Mouse (Mus musculus) limb, embryonic 11.5 days (tissue): ENCODE measurements around the gene Greb1. TPM values are rescaled to one million over a fixed set of nuclear protein-coding genes. Genes with fewer than 3 reads are reported as not detected.

Experiments
- ATAC-seq: fragments of 200-750 bp; cut with Nextera tagmentation; 2 replicates; pipeline ENCODE4 v1.8.0; 2017; ENCODE audit warnings: low read depth; ENCODE audit not compliant: insufficient number of reproducible peaks, low FRiP score, low TSS enrichment
- DNase-seq: peaks from one replicate; pipeline ENCODE4 v3.0.0-alpha.2; 2015; ENCODE audit warnings: low spot score
- H3K27ac ChIP-seq: fragments of 300-500 bp; sonication (generic); replicated peaks from 2 replicates; pipeline ENCODE4 v1.5.1; 2014; ENCODE audit warnings: low read depth, mild to moderate bottlenecking, low read length
- H3K27me3 ChIP-seq: fragments of 300-500 bp; sonication (generic); 2 replicates; pipeline ENCODE4 v1.6.1; 2014; ENCODE audit warnings: mild to moderate bottlenecking, low read length, mixed read lengths; ENCODE audit not compliant: control insufficient read depth, insufficient read depth
- H3K36me3 ChIP-seq: fragments of 300-500 bp; sonication (generic); 2 replicates; pipeline ENCODE4 v1.6.1; 2014; ENCODE audit warnings: mild to moderate bottlenecking, low read length, moderate library complexity, mixed read lengths; ENCODE audit not compliant: control insufficient read depth, insufficient read depth
- H3K4me1 ChIP-seq: fragments of 300-500 bp; sonication (generic); 2 replicates; pipeline ENCODE4 v1.6.1; 2014; ENCODE audit warnings: low read length, mixed read lengths; ENCODE audit not compliant: control insufficient read depth, insufficient read depth
- H3K4me2 ChIP-seq: fragments of 300-500 bp; sonication (generic); 2 replicates; pipeline ENCODE4 v1.6.1; 2014; ENCODE audit warnings: low read depth, mild to moderate bottlenecking, moderate library complexity; ENCODE audit not compliant: severe bottlenecking
- H3K4me3 ChIP-seq: fragments of 300-500 bp; sonication (generic); 2 replicates; pipeline ENCODE4 v1.5.1; 2014; ENCODE audit warnings: low read depth, low read length
- H3K9ac ChIP-seq: fragments of 300-500 bp; sonication (generic); 2 replicates; pipeline ENCODE4 v1.6.1; 2014; ENCODE audit warnings: mild to moderate bottlenecking, low read length
- H3K9me3 ChIP-seq: fragments of 300-500 bp; sonication (generic); 2 replicates; pipeline ENCODE4 v1.6.1; 2016; ENCODE audit warnings: low read length; ENCODE audit not compliant: control insufficient read depth
- WGBS: fragments of 180-500 bp; shearing (Covaris S2); extraction: QIAGEN DNeasy Blood & Tissue Kit; methylation state at CpG from one replicate; pipeline ENCODE4 v1.1.7; 2014; 5-methylcytosine and 5-hydroxymethylcytosine counted together
- polyA plus RNA-seq: library from polyadenylated mRNA; unstranded; fragments of >200 nt; fragmentation: Nextera tagmentation; extraction: Ambion mirVana; gene quantifications from 2 replicates; pipeline ENCODE4 v1.2.1, GENCODE M21; 2014

Gene Greb1
- 11.4 and 17.9 TPM in 2 replicates for polyA plus RNA-seq

DNA sequence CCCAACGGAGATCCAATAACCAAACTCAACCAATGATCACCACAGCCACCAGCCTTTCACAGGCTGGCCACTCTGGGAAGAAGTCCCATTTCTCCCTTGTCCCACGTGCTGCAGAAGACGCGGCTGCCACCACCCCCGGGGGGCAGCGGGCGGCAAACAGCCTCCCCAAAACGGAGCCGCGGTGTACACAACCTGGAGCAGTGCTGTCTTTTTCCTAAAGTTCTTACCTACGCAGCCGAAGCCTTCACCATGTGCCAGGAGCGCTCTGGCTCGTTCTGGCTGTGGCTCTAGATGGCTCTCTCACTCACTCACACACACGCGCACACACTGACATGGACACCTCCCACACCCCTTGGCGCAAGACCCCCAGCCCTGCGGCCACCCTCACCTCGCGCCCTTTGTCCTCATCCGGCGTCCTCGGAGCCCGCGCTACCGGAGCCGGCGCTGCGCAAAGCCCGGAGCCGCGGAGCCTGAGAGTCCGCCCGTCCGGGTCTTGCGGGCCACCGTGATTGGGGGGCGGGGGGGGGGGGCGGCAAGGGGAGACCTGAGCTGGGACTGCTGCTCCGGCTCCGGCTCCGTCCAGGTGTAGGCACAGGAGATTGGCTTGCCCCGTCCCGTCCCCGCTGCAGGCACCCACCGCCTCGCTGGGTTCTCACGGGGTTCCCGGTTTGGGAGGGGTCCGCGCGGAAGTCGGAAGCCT, at the start of gene Greb1:
Greb1 (minus strand) TSS at position 628 of the 700 bp plus-strand sequence.
- Histone ChIP-seq H3K9me3 (no peaks in the 10 kb centered on the region), H3K36me3 (no peaks in the 10 kb centered on the region), H3K9ac (peak within 1 kb of the TSS; percentile 84), H3K27me3 (no peaks in the 10 kb centered on the region), H3K27ac (0 out of 2 replicates have a peak within 1 kb of the TSS, but pooled peaks have one; percentile 65), H3K4me2 (peak within 1 kb of the TSS; percentile 88), H3K4me3 (peak within 1 kb of the TSS; percentile 55), H3K4me1 (peaks cover 3% of the 10 kb centered on the region)
- WGBS, result 0% methylated on average over 35 of the region's 53 CpGs
- DNase-seq (peak; percentile 80), ATAC-seq (peak; percentile 57)

DNA sequence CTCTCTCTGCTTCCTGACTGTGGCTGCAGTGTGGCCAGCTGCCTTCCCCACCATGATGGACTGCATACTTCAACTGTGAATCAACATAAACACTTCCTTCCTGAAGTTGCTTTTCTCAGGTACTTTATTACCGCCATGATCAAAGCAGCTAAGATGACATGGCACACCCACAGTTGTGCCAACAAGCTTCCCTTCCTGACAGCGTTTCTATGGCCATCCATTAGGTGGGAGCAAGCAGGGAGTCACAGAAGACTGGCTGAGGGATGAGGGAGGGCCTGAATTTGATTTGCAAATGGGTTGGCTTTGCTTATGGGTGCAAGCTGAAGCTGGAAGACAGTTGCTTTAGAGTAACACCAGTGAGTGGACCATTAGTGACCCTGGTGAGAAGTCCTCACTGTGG, 49.1 kb upstream of the Greb1 start:
- H3K27me3 ChIP-seq, result no peaks in the 10 kb centered on the region
- H3K36me3 ChIP-seq, result no peaks in the 10 kb centered on the region
- 48% methylated on average over 2 of the region's 2 CpGs for WGBS
- no peaks in the 10 kb centered on the region for H3K9me3 ChIP-seq
- no peak overlapping the region for H3K4me2 ChIP-seq
- no peak for DNase-seq
- H3K4me3 ChIP-seq, result no peak overlapping the region
- H3K4me1 ChIP-seq, result no peaks in the 10 kb centered on the region
- ATAC-seq, result no peak
- no peak overlapping the region for H3K9ac ChIP-seq
- no peak overlapping the region for H3K27ac ChIP-seq

DNA sequence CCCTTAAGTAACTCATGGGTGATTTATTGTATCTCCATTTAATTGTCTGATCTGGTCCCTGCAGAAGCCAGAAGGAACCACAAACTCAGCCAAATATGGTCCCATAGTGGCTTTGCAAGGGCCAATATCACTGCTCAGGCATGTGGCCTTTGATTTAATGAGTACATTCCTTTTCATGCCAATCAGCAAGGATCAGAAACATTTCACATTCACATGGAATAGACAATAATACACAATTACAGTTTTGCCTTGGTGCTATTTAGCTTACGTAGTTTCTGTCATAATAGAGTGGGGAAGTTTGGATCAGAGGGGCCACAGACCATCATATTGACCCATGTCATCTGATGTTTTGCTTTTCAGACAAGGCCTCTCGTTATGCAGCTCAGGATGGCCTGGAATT, 47.8 kb upstream of the Greb1 start:
- DNase-seq (no peak), ATAC-seq (no peak)
- Histone ChIP-seq H3K27ac (no peak overlapping the region), H3K9ac (no peak overlapping the region), H3K9me3 (no peaks in the 10 kb centered on the region), H3K36me3 (no peaks in the 10 kb centered on the region), H3K4me1 (no peaks in the 10 kb centered on the region), H3K27me3 (no peaks in the 10 kb centered on the region), H3K4me3 (no peak overlapping the region), H3K4me2 (no peak overlapping the region)
- WGBS, result 87% methylated on average over 2 of the region's 2 CpGs

DNA sequence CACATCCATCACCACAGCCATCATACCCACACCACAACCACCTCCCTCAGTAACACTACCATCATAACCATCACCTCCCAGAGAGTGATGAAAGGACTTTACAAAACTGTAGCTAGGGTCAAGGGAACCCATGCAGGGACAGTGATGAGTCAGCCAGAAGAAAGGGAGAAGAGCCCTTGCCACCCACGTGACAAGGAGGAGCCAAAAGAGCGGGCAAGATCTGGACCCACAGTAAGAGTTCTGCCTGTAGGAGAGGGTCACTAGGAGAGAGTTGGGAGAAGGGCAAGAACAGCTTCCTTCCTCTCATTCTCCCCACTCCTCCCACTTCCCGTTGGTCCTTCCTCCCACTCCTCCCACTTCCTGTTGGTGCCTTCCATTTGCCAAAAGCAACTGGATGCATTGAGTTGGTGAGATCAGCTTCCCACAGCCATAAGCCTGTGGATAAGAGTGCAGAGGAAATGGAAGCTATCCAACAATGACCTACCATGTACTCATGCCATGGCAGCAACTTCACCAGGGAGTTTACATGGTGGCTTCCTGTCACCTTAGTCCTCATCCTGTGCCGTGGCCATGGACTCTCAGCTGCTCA, 46.6 kb upstream of the Greb1 start:
- DNase-seq (no peak), ATAC-seq (no peak)
- WGBS, result 89% methylated on average over 4 of the region's 4 CpGs
- Histone ChIP-seq H3K9me3 (no peaks in the 10 kb centered on the region), H3K9ac (no peak overlapping the region), H3K27me3 (no peaks in the 10 kb centered on the region), H3K27ac (no peak overlapping the region), H3K36me3 (no peaks in the 10 kb centered on the region), H3K4me2 (no peak overlapping the region), H3K4me3 (no peak overlapping the region), H3K4me1 (no peaks in the 10 kb centered on the region)

DNA sequence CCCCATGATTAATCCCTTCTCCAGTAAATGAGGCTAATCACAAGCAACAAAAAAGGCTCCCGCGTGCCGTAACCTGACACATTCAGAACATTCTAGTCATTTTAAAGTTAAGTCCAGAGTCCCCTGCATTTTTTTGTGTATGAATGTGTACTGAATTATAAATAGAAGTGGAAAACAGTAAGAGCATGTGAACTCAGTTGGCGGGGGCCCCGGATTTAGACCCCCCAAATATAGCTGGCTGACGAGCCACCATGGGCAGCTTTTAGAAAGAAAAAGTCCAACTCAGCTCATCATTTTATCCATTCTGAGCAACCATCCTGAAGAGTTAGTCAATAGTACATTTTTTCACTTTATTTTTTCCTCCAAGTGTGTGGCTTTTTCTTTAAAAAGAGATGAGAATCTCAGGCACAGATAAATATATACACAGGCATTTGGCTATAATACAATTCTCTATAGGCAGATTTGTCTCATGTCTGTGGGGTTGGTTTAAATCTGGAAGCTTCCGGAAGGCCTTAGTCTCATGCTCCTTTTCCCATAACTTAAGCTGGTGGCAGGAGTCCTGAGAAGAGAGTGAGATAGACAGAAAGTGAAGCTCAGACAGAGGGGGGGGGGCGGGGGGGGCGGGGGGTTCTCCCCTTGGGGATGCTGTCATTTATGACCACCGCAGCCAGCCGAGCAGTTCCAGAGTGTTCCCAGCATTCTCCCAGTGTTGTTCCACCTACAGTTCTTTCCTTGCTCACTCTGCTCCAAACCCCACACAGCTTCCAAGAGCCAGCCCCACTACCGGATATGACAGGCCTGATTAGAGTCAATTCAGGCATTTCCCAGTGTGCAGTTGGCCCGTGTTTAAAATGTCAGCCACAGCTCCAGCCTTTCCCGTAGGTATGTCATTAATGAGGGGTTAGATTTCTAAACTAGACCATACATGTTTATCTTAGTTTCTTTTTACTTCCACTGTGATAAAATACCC, 44.2 kb upstream of the Greb1 start:
- 68% methylated on average over 14 of the region's 14 CpGs for WGBS
- Histone ChIP-seq H3K4me3 (no peak overlapping the region), H3K4me1 (no peaks in the 10 kb centered on the region), H3K9me3 (no peaks in the 10 kb centered on the region), H3K27me3 (no peaks in the 10 kb centered on the region), H3K9ac (no peak overlapping the region), H3K27ac (no peak overlapping the region), H3K36me3 (no peaks in the 10 kb centered on the region), H3K4me2 (no peak overlapping the region)
- ATAC-seq (no peak), DNase-seq (no peak)

DNA sequence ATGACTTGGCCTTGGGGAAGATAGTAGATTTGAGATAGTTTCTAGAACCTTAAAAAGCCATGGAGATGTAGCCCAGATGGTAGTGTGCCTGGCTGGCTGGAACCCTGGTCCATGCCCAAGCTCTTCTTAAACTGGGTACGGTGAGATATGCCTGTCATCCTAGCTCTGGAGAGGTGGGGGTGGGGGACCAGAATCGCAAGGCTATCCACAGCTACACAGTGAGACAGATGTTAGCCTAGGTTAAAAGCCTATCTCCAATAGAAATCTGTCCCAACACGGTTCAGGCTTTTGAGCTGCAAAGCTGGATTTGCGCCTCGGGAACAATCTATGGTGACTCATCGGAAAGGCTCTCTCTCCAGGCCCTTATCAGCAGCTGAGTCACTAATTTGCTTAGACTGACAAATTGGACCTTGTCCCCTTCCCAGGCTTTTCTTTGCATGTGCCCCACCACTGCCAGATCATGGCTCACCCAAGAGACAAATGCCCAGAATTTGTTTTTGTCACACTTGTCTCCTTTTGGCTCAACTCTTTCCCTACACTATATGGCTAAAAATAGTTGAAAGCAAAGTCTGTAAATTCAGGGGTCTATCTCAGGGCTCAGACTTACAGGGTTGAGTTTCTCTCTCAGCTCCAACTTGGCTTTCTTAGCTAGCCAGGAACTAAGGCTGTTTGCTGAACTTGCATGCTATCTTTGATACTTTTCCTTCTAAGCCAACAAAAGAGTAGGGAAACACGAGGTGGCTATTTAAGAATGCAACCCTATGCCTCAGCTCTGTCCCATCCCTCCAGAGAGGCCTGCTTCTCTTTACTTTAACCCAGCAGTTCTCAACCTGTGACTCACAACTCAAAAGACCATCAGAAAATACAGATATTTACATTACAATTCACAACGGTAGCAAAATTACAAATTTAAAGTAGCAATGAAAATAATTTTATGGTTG, 40.4 kb upstream of the Greb1 start:
- H3K9ac ChIP-seq, result no peak overlapping the region
- 0 out of 2 replicates have a peak, but pooled peaks cover 3% of the 10 kb centered on the region for H3K9me3 ChIP-seq
- no peak overlapping the region for H3K4me3 ChIP-seq
- H3K36me3 ChIP-seq, result no peaks in the 10 kb centered on the region
- H3K4me2 ChIP-seq, result no peak overlapping the region
- WGBS, result 77% methylated on average over 8 of the region's 8 CpGs
- no peak overlapping the region for H3K27ac ChIP-seq
- DNase-seq (no peak), ATAC-seq (no peak)
- H3K27me3 ChIP-seq, result no peaks in the 10 kb centered on the region
- no peaks in the 10 kb centered on the region for H3K4me1 ChIP-seq

DNA sequence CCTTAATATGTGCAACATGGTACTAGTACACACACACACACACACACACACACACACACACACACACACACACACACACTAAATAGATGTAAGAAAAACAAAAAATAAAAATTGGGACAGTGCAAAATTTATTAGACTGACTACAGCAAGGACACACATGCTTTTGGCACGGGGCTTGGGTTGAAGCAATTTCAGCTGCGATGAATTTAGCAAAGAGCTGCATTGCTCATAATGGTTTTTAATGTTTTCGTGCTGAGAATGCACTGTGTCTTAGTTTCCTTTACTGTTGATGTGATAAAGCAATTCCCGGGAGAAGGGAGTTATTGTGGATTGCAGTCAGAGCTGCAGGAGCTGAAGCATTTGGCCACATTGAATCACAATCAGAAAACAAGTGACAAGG, 37.1 kb upstream of the Greb1 start:
- ATAC-seq (no peak), DNase-seq (no peak)
- Histone ChIP-seq H3K27ac (no peak overlapping the region), H3K9ac (no peak overlapping the region), H3K4me1 (no peaks in the 10 kb centered on the region), H3K36me3 (no peaks in the 10 kb centered on the region), H3K27me3 (no peaks in the 10 kb centered on the region), H3K4me2 (no peak overlapping the region), H3K4me3 (no peak overlapping the region), H3K9me3 (0 out of 2 replicates have a peak, but pooled peaks cover 3% of the 10 kb centered on the region)
- WGBS, result 89% methylated on average over 4 of the region's 4 CpGs
